In genomic region chr5:122850319-122851002, GRCm38 (mm10) we compare ENCODE assay signal across 7 mouse cellular contexts. TPM values are rescaled to one million over a fixed set of nuclear protein-coding genes. Genes with fewer than 3 reads are reported as not detected.
DNase-seq lines count a peak whose midpoint lies in the region; ATAC-seq and TF ChIP-seq lines count a peak whose summit lies in the region.

No protein-coding gene starts in this region.

- H3K9ac ChIP-seq in forebrain, embryonic 12.5 days = peak overlapping the region; percentile 95
- H3K9ac ChIP-seq in intestine, embryonic 14.5 days (ENCODE audit: low read length) = peak overlapping the region; percentile 94
- peak overlapping the region; percentile 97 for H3K9ac ChIP-seq in liver, embryonic 12.5 days
- peak overlapping the region; percentile 96 for H3K9ac ChIP-seq in neural tube, embryonic 12.5 days

- H3K4me1 ChIP-seq in lung, adult 2 months (ENCODE audit: control insufficient read depth, insufficient read depth, low read length) = peaks cover 8% of the 10 kb centered on the region; the same call in 1 of the 2 replicates
- H3K4me1 ChIP-seq in forebrain, embryonic 12.5 days = peaks cover 24% of the 10 kb centered on the region
- peaks cover 12% of the 10 kb centered on the region; the same call in 1 of the 2 replicates for H3K4me1 ChIP-seq in intestine, embryonic 14.5 days (replicated peaks; ENCODE audit: control insufficient read depth, insufficient read depth, low read length)
- H3K4me1 ChIP-seq in liver, embryonic 12.5 days = peaks cover 33% of the 10 kb centered on the region
- H3K4me1 ChIP-seq in neural tube, embryonic 12.5 days = peaks cover 18% of the 10 kb centered on the region

- peak; percentile 81 for ATAC-seq in forebrain, embryonic 12.5 days (ENCODE audit: low FRiP score)
- peak; percentile 82 for ATAC-seq in intestine, embryonic 14.5 days (replicated peaks; ENCODE audit: low FRiP score, low TSS enrichment, low read depth)
- ATAC-seq in liver, embryonic 12.5 days = peak; percentile 76
- peak; percentile 91 for ATAC-seq in neural tube, embryonic 12.5 days (ENCODE audit: low FRiP score, low read depth)

- H3K36me3 ChIP-seq in forebrain, embryonic 12.5 days (replicated peaks) = no peaks in the 10 kb centered on the region
- H3K36me3 ChIP-seq in intestine, embryonic 14.5 days (ENCODE audit: control insufficient read depth, insufficient read depth, low read length) = no peaks in the 10 kb centered on the region
- H3K36me3 ChIP-seq in liver, embryonic 12.5 days = no peaks in the 10 kb centered on the region
- H3K36me3 ChIP-seq in neural tube, embryonic 12.5 days = no peaks in the 10 kb centered on the region

- WGBS in lung, adult 2 months = 1% methylated on average over 38 of the region's 38 CpGs
- under 1% methylated on average over 38 of the region's 38 CpGs for WGBS in forebrain, embryonic 12.5 days
- under 1% methylated on average over 34 of the region's 38 CpGs for WGBS in intestine, embryonic 14.5 days
- under 1% methylated on average over 38 of the region's 38 CpGs for WGBS in liver, embryonic 12.5 days (ENCODE audit: insufficient replicate concordance)
- WGBS in neural tube, embryonic 12.5 days = under 1% methylated on average over 38 of the region's 38 CpGs

- no peaks in the 10 kb centered on the region for H3K9me3 ChIP-seq in forebrain, embryonic 12.5 days
- no peaks in the 10 kb centered on the region for H3K9me3 ChIP-seq in intestine, embryonic 14.5 days (ENCODE audit: control insufficient read depth, low read length)
- H3K9me3 ChIP-seq in liver, embryonic 12.5 days (replicated peaks) = no peaks in the 10 kb centered on the region
- H3K9me3 ChIP-seq in neural tube, embryonic 12.5 days = no peaks in the 10 kb centered on the region

- no peak for TF ChIP-seq CTCF in lung, adult 2 months (IDR thresholded peaks at IDR 0.05; ENCODE audit: insufficient read depth, low read length)
- TF ChIP-seq CTCF in brain, embryonic 14.5 days (IDR thresholded peaks at IDR 0.05; ENCODE audit: borderline replicate concordance, extremely low read depth, insufficient read depth, insufficient read length) = peak; percentile 28; the same call in 1 of the 2 replicates

- H3K4me3 ChIP-seq in lung, adult 2 months (replicated peaks; ENCODE audit: extremely low read depth, low read depth, low read length) = peak overlapping the region; percentile 84
- H3K4me3 ChIP-seq in forebrain, embryonic 12.5 days (replicated peaks) = peak overlapping the region; percentile 84
- H3K4me3 ChIP-seq in intestine, embryonic 14.5 days (ENCODE audit: low read depth, low read length) = peak overlapping the region; percentile 92
- H3K4me3 ChIP-seq in liver, embryonic 12.5 days = peak overlapping the region; percentile 96
- peak overlapping the region; percentile 83 for H3K4me3 ChIP-seq in neural tube, embryonic 12.5 days

- DNase-seq in lung, adult 2 months = no peak
- DNase-seq in lung, postnatal 25 days (ENCODE audit: low spot score) = no peak
- no peak for DNase-seq in brain, embryonic 14.5 days (ENCODE audit: low read depth)
- DNase-seq in intestine, embryonic 14.5 days (ENCODE audit: low spot score) = no peak

- peak overlapping the region; percentile 95 for H3K4me2 ChIP-seq in forebrain, embryonic 12.5 days
- peak overlapping the region; percentile 92 for H3K4me2 ChIP-seq in intestine, embryonic 14.5 days (ENCODE audit: low read length)
- H3K4me2 ChIP-seq in liver, embryonic 12.5 days = peak overlapping the region; percentile 93
- peak overlapping the region; percentile 88 for H3K4me2 ChIP-seq in neural tube, embryonic 12.5 days (replicated peaks)

- TF ChIP-seq POLR2A in lung, adult 2 months (IDR thresholded peaks at IDR 0.05; ENCODE audit: borderline replicate concordance, extremely low read depth, low read depth, low read length) = no peak
- no peak for TF ChIP-seq POLR2A in brain, embryonic 14.5 days (IDR thresholded peaks at IDR 0.05; ENCODE audit: borderline replicate concordance, extremely low read depth, insufficient read depth, insufficient read length, poor library complexity, severe bottlenecking)

- H3K27ac ChIP-seq in forebrain, embryonic 12.5 days = peak overlapping the region; percentile 94
- H3K27ac ChIP-seq in intestine, embryonic 14.5 days (ENCODE audit: low read depth) = peak overlapping the region; percentile 89
- H3K27ac ChIP-seq in liver, embryonic 12.5 days = peak overlapping the region; percentile 92
- peak overlapping the region; percentile 88 for H3K27ac ChIP-seq in neural tube, embryonic 12.5 days

- H3K27me3 ChIP-seq in forebrain, embryonic 12.5 days = no peaks in the 10 kb centered on the region
- no peaks in the 10 kb centered on the region for H3K27me3 ChIP-seq in intestine, embryonic 14.5 days (replicated peaks; ENCODE audit: control insufficient read depth, insufficient read depth, low read length)
- no peaks in the 10 kb centered on the region for H3K27me3 ChIP-seq in liver, embryonic 12.5 days (replicated peaks)
- H3K27me3 ChIP-seq in neural tube, embryonic 12.5 days (replicated peaks) = no peaks in the 10 kb centered on the region

RNA-seq across cellular contexts. Expression of gene Rnf34, which starts 0.6 kb away (rescaled TPM):
- polyA plus RNA-seq in lung, adult 2 months (2012; rRNA removed) = 7.8 and 9.6 TPM in 2 replicates
- polyA plus RNA-seq in brain, embryonic 14.5 days (2012; rRNA removed) = 30.9 and 33.1 TPM in 2 replicates
- 44.1 and 50.1 TPM in 2 replicates for polyA plus RNA-seq in forebrain, embryonic 12.5 days (2016; fragmentation: Nextera tagmentation; extraction: Ambion mirVana)
- 31.8 and 38.2 TPM in 2 replicates for polyA plus RNA-seq in intestine, embryonic 14.5 days (2014; fragmentation: Nextera tagmentation; extraction: Ambion mirVana)
- polyA plus RNA-seq in liver, embryonic 12.5 days (2016; fragmentation: Nextera tagmentation; extraction: Ambion mirVana) = 14.4 and 14.9 TPM in 2 replicates
- 52.8 and 54.0 TPM in 2 replicates for polyA plus RNA-seq in neural tube, embryonic 12.5 days (2016; fragmentation: Nextera tagmentation; extraction: Ambion mirVana)

RNA-seq across cellular contexts. Expression of gene Anapc5, which starts 29.3 kb away (rescaled TPM):
- 207 and 274 TPM in 2 replicates for polyA plus RNA-seq in lung, adult 2 months (2012; rRNA removed)
- polyA plus RNA-seq in brain, embryonic 14.5 days (2012; rRNA removed) = 621 and 683 TPM in 2 replicates
- polyA plus RNA-seq in forebrain, embryonic 12.5 days (2016; fragmentation: Nextera tagmentation; extraction: Ambion mirVana) = 563 and 568 TPM in 2 replicates
- polyA plus RNA-seq in intestine, embryonic 14.5 days (2014; fragmentation: Nextera tagmentation; extraction: Ambion mirVana) = 448 and 490 TPM in 2 replicates
- polyA plus RNA-seq in liver, embryonic 12.5 days (2016; fragmentation: Nextera tagmentation; extraction: Ambion mirVana) = 330 and 342 TPM in 2 replicates
- 506 and 512 TPM in 2 replicates for polyA plus RNA-seq in neural tube, embryonic 12.5 days (2016; fragmentation: Nextera tagmentation; extraction: Ambion mirVana)
